Mouse (Mus musculus) midbrain, postnatal 0 days (tissue): ENCODE results near the gene Emilin3. TPM values are rescaled to one million over a fixed set of nuclear protein-coding genes. Genes with fewer than 3 reads are reported as not detected.

Experiments
- ATAC-seq: fragments of 200-750 bp; cut with Nextera tagmentation; 2 replicates; pipeline ENCODE4 v1.8.0; 2017; ENCODE audit warnings: moderate number of reproducible peaks, mild to moderate bottlenecking, moderate TSS enrichment, moderate library complexity; ENCODE audit not compliant: low FRiP score
- DNase-seq: peaks from one replicate; pipeline ENCODE4 v3.0.0-alpha.2; 2015; ENCODE audit warnings: low spot score
- H3K27ac ChIP-seq: fragments of 300-500 bp; sonication (generic); 2 replicates; pipeline ENCODE4 v1.5.1; 2014; ENCODE audit warnings: low read depth, mild to moderate bottlenecking, low read length, mixed read lengths
- H3K27me3 ChIP-seq: fragments of 300-500 bp; sonication (generic); 2 replicates; pipeline ENCODE4 v1.6.1; 2014; ENCODE audit warnings: low read length, control low read depth, mixed read lengths; ENCODE audit not compliant: insufficient read depth
- H3K36me3 ChIP-seq: fragments of 300-500 bp; sonication (generic); 2 replicates; pipeline ENCODE4 v1.6.1; 2014; ENCODE audit warnings: low read length, control low read depth, mixed read lengths; ENCODE audit not compliant: insufficient read depth
- H3K4me1 ChIP-seq: fragments of 300-500 bp; sonication (generic); 2 replicates; pipeline ENCODE4 v1.6.1; 2014; ENCODE audit warnings: mild to moderate bottlenecking, control low read depth, antibody characterized with exemption, low read length, mixed read lengths; ENCODE audit not compliant: insufficient read depth
- H3K4me2 ChIP-seq: fragments of 300-500 bp; sonication (generic); 2 replicates; pipeline ENCODE4 v1.6.1; 2014; ENCODE audit warnings: low read depth, mild to moderate bottlenecking, low read length, mixed read lengths; ENCODE audit not compliant: poor library complexity, severe bottlenecking
- H3K4me3 ChIP-seq: fragments of 300-500 bp; sonication (generic); 2 replicates; pipeline ENCODE4 v1.5.1; 2014; ENCODE audit warnings: low read depth, mild to moderate bottlenecking, low read length, moderate library complexity
- H3K9ac ChIP-seq: fragments of 300-500 bp; sonication (generic); replicated peaks from 2 replicates; pipeline ENCODE4 v1.6.1; 2014; ENCODE audit warnings: mild to moderate bottlenecking, low read length, moderate library complexity, mixed read lengths; ENCODE audit not compliant: poor library complexity, severe bottlenecking
- H3K9me3 ChIP-seq: fragments of 300-500 bp; sonication (generic); 2 replicates; pipeline ENCODE4 v1.6.1; 2016; ENCODE audit warnings: low read length, control low read depth
- CTCF ChIP-seq: IDR thresholded peaks from 2 replicates; pipeline ENCODE4 v1.5.1; 2016; ENCODE audit warnings: antibody characterized with exemption, mild to moderate bottlenecking
- WGBS: fragments of 180-500 bp; shearing (Covaris S2); extraction: QIAGEN DNeasy Blood & Tissue Kit; methylation state at CpG from one replicate; pipeline ENCODE4 v1.1.7; 2014; 5-methylcytosine and 5-hydroxymethylcytosine counted together
- polyA plus RNA-seq: library from polyadenylated mRNA; unstranded; fragments of >200 nt; fragmentation: Nextera tagmentation; extraction: Ambion mirVana; gene quantifications from 2 replicates; pipeline ENCODE4 v1.2.1, GENCODE M21; 2015
- total RNA-seq: library from RNA; depleted of rRNA; stranded (reverse); fragments of >200 nt; gene quantifications from 2 replicates; pipeline ENCODE4 v1.2.3, GENCODE M21; 2014

Gene Emilin3
- total and polyA plus RNA-seq, 2 experiments from 2014 or later: 0.51 to 0.55 TPM

GRCm38 (mm10) chr2:160901656-160902412 lies 10.3 kb downstream of the Emilin3 start:
- H3K36me3 ChIP-seq: no peaks in the 10 kb centered on the region
- H3K9me3 ChIP-seq: no peaks in the 10 kb centered on the region
- H3K27ac ChIP-seq: no peak overlapping the region
- WGBS: 89% methylated on average over 7 of the region's 7 CpGs
- H3K4me2 ChIP-seq: no peak overlapping the region
- H3K27me3 ChIP-seq: no peaks in the 10 kb centered on the region
- no peak overlapping the region for H3K9ac ChIP-seq
- no peak overlapping the region for H3K4me3 ChIP-seq
- DNase-seq: no peak
- ATAC-seq: no peak
- no peak for TF ChIP-seq CTCF
- H3K4me1 ChIP-seq: no peaks in the 10 kb centered on the region

GRCm38 (mm10) chr2:160891697-160892096 lies 20.4 kb downstream of the Emilin3 start:
- H3K27me3 ChIP-seq: no peaks in the 10 kb centered on the region
- no peak overlapping the region for H3K4me2 ChIP-seq
- 87% methylated on average over 9 of the region's 9 CpGs for WGBS
- ATAC-seq (no peak), DNase-seq (no peak)
- H3K27ac ChIP-seq: no peak overlapping the region
- no peak overlapping the region for H3K9ac ChIP-seq
- no peaks in the 10 kb centered on the region for H3K9me3 ChIP-seq
- H3K4me3 ChIP-seq: no peak overlapping the region
- no peak for TF ChIP-seq CTCF
- no peaks in the 10 kb centered on the region for H3K36me3 ChIP-seq
- H3K4me1 ChIP-seq: no peaks in the 10 kb centered on the region

GRCm38 (mm10) chr2:160891045-160891444 lies 21.1 kb downstream of the Emilin3 start:
- DNase-seq: no peak
- no peaks in the 10 kb centered on the region for H3K4me1 ChIP-seq
- H3K4me3 ChIP-seq: no peak overlapping the region
- H3K9ac ChIP-seq: no peak overlapping the region
- TF ChIP-seq CTCF: no peak
- H3K4me2 ChIP-seq: no peak overlapping the region
- no peaks in the 10 kb centered on the region for H3K36me3 ChIP-seq
- no peak for ATAC-seq
- WGBS: 87% methylated on average over 5 of the region's 5 CpGs
- H3K27me3 ChIP-seq: no peaks in the 10 kb centered on the region
- no peak overlapping the region for H3K27ac ChIP-seq
- H3K9me3 ChIP-seq: no peaks in the 10 kb centered on the region

- WGBS: 1% methylated on average over 26 of the region's 26 CpGs
- Histone ChIP-seq H3K4me2 (peak overlapping the region; percentile 85), H3K36me3 (no peaks in the 10 kb centered on the region), H3K4me3 (peak overlapping the region; percentile 45), H3K27ac (no peak overlapping the region; the same call in 1 of the 2 replicates), H3K9me3 (no peaks in the 10 kb centered on the region), H3K4me1 (no peaks in the 10 kb centered on the region), H3K27me3 (no peaks in the 10 kb centered on the region), H3K9ac (peak overlapping the region; percentile 42)
- peak; percentile 69; the same call in 1 of the 2 replicates for ATAC-seq
- no peak for DNase-seq
- TF ChIP-seq CTCF: no peak
These were observed 24.3 kb downstream of the Emilin3 start for GRCm38 (mm10) chr2:160887859-160888258.

- no peaks in the 10 kb centered on the region for H3K9me3 ChIP-seq
- H3K9ac ChIP-seq: peak overlapping the region; percentile 42
- peak; percentile 84 for ATAC-seq
- WGBS: 1% methylated on average over 11 of the region's 11 CpGs
- peak overlapping the region; percentile 85 for H3K4me2 ChIP-seq
- peak; percentile 97 for TF ChIP-seq CTCF
- peak overlapping the region; percentile 45 for H3K4me3 ChIP-seq
- no peaks in the 10 kb centered on the region for H3K36me3 ChIP-seq
- H3K4me1 ChIP-seq: no peaks in the 10 kb centered on the region
- H3K27ac ChIP-seq: no peak overlapping the region
- peak; percentile 90 for DNase-seq
- H3K27me3 ChIP-seq: no peaks in the 10 kb centered on the region
These were observed 24.8 kb downstream of the Emilin3 start for GRCm38 (mm10) chr2:160887284-160887683.

GRCm38 (mm10) chr2:160886221-160886620 lies 25.9 kb downstream of the Emilin3 start:
- H3K27ac ChIP-seq: no peak overlapping the region
- DNase-seq: no peak
- no peak for TF ChIP-seq CTCF
- no peaks in the 10 kb centered on the region for H3K36me3 ChIP-seq
- ATAC-seq: no peak
- no peaks in the 10 kb centered on the region for H3K9me3 ChIP-seq
- no peaks in the 10 kb centered on the region for H3K4me1 ChIP-seq
- no peak overlapping the region for H3K4me3 ChIP-seq
- H3K9ac ChIP-seq: no peak overlapping the region
- H3K27me3 ChIP-seq: no peaks in the 10 kb centered on the region
- WGBS: 77% methylated on average over 3 of the region's 3 CpGs
- no peak overlapping the region for H3K4me2 ChIP-seq
